Mouse (Mus musculus): Measurements from ENCODE around the gene S1pr3. TPM values are rescaled to one million over a fixed set of nuclear protein-coding genes. Genes with fewer than 3 reads are reported as not detected.

Gene S1pr3
- total RNA-seq (2021), result 1 to 10 TPM; 8.5 to 8.6 TPM
- long read RNA-seq, experiment 1, full-length matches to known transcripts, result 12 of 17 reads
- long read RNA-seq, experiment 1, partial matches to known transcripts, result 0 of 17 reads
- long read RNA-seq, experiment 1, other reads (novel, unspliced or antisense), result 5 of 17 reads
- long read RNA-seq, experiment 2, full-length matches to known transcripts, result 9 of 16 reads
- long read RNA-seq, experiment 2, partial matches to known transcripts, result 0 of 16 reads
- long read RNA-seq, experiment 2, other reads (novel, unspliced or antisense), result 7 of 16 reads

GRCm38 (mm10) chr13:51408519-51409001, at the start of gene S1pr3:
Gene S1pr3 (plus strand): TSS chr13:51408639.
- DNase-seq (ENCODE audit: low spot score in 2 of 2), result no peak
- intact Hi-C loops (cut with DNase I), result no loop called here

- intact Hi-C loops (cut with DNase I), result no loop called here
- DNase-seq (ENCODE audit: low spot score in 2 of 2), result no peak
Observed at GRCm38 (mm10) chr13:51360441-51360962, 47.9 kb upstream of the S1pr3 start.

- intact Hi-C loops (cut with DNase I), result no loop called here
- DNase-seq (ENCODE audit: low spot score in 2 of 2), result no peak
Observed at GRCm38 (mm10) chr13:51363390-51363789, 45.0 kb upstream of the S1pr3 start.

- intact Hi-C loops (cut with DNase I), result no loop called here
- no peak for DNase-seq (ENCODE audit: low spot score in 2 of 2)
Observed at GRCm38 (mm10) chr13:51363985-51364384, 44.5 kb upstream of the S1pr3 start.

GRCm38 (mm10) chr13:51365191-51365590, 43.2 kb upstream of the S1pr3 start:
- no peak for DNase-seq (ENCODE audit: low spot score in 2 of 2)
- intact Hi-C loops (cut with DNase I), result no loop called here

GRCm38 (mm10) chr13:51368346-51368745, 40.1 kb upstream of the S1pr3 start:
- no peak for DNase-seq (ENCODE audit: low spot score in 2 of 2)
- intact Hi-C loops (cut with DNase I), result no loop called here

GRCm38 (mm10) chr13:51369354-51369753, 39.1 kb upstream of the S1pr3 start:
- intact Hi-C loops (cut with DNase I), result no loop called here
- no peak for DNase-seq (ENCODE audit: low spot score in 2 of 2)

- DNase-seq (ENCODE audit: low spot score in 2 of 2), result no peak
- intact Hi-C loops (cut with DNase I), result no loop called here
Observed at GRCm38 (mm10) chr13:51373086-51373485, 35.4 kb upstream of the S1pr3 start.

GRCm38 (mm10) chr13:51374026-51374807, 34.2 kb upstream of the S1pr3 start:
- intact Hi-C loops (cut with DNase I), result no loop called here
- peak; percentile 34 to 46 for DNase-seq (ENCODE audit: low spot score in 2 of 2)

- DNase-seq (ENCODE audit: low spot score in 2 of 2), result no peak
- intact Hi-C loops (cut with DNase I), result no loop called here
Observed at GRCm38 (mm10) chr13:51378126-51378525, 30.3 kb upstream of the S1pr3 start.

- no peak for DNase-seq (ENCODE audit: low spot score in 2 of 2)
- intact Hi-C loops (cut with DNase I), result no loop called here
Observed at GRCm38 (mm10) chr13:51379596-51379995, 28.8 kb upstream of the S1pr3 start.

- intact Hi-C loops (cut with DNase I), result no loop called here
Observed at GRCm38 (mm10) chr13:51381498-51381897, 26.9 kb upstream of the S1pr3 start.

GRCm38 (mm10) chr13:51384899-51385298, 23.5 kb upstream of the S1pr3 start:
- DNase-seq (ENCODE audit: low spot score in 2 of 2), result no peak
- intact Hi-C loops (cut with DNase I), result no loop called here

More at GRCm38 (mm10) chr13:51381498-51381897, 26.9 kb upstream of the S1pr3 start:
- DNase-seq (ENCODE audit: low spot score in 2 of 2), result no peak

- no peak for DNase-seq (ENCODE audit: low spot score in 2 of 2)
- intact Hi-C loops (cut with DNase I), result no loop called here
Observed at GRCm38 (mm10) chr13:51387908-51388307, 20.5 kb upstream of the S1pr3 start.

- intact Hi-C loops (cut with DNase I), result no loop called here
- DNase-seq (ENCODE audit: low spot score in 2 of 2), result no peak
Observed at GRCm38 (mm10) chr13:51390398-51390797, 18.0 kb upstream of the S1pr3 start.

- intact Hi-C loops (cut with DNase I), result no loop called here
- no peak for DNase-seq (ENCODE audit: low spot score in 2 of 2)
Observed at GRCm38 (mm10) chr13:51391359-51391916, 17.0 kb upstream of the S1pr3 start.

GRCm38 (mm10) chr13:51392256-51392655, 16.2 kb upstream of the S1pr3 start:
- DNase-seq (ENCODE audit: low spot score in 2 of 2), result no peak
- intact Hi-C loops (cut with DNase I), result no loop called here

GRCm38 (mm10) chr13:51397861-51398260, 10.6 kb upstream of the S1pr3 start:
- intact Hi-C loops (cut with DNase I), result no loop called here
- no peak for DNase-seq (ENCODE audit: low spot score in 2 of 2)

GRCm38 (mm10) chr13:51399562-51399961, 8.9 kb upstream of the S1pr3 start:
- intact Hi-C loops (cut with DNase I), result no loop called here
- no peak for DNase-seq (ENCODE audit: low spot score in 2 of 2)

- DNase-seq (ENCODE audit: low spot score in 2 of 2), result peak in 1 of 2 experiments; percentile 44
- intact Hi-C loops (cut with DNase I), result loop anchor here (5.0 kb wide), 1 partner anchor 113 kb away; no protein-coding TSS in a partner anchor
Observed at GRCm38 (mm10) chr13:51400186-51400719, 8.2 kb upstream of the S1pr3 start.

Measured in left cerebral cortex, postnatal 14 days (tissue).